Mouse (Mus musculus) forebrain, embryonic 16.5 days (tissue): ENCODE data around the gene Defb25. TPM values are rescaled to one million over a fixed set of nuclear protein-coding genes. Genes with fewer than 3 reads are reported as not detected.

Experiments used
- ATAC-seq: fragments of 200-750 bp; cut with Nextera tagmentation; 2 replicates; pipeline ENCODE4 v1.8.0; 2017; ENCODE audit warnings: mild to moderate bottlenecking, moderate library complexity
- H3K27ac ChIP-seq: fragments of 300-500 bp; sonication (generic); 2 replicates; pipeline ENCODE4 v1.5.1; 2014; ENCODE audit warnings: low read length, control low read depth
- H3K27me3 ChIP-seq: fragments of 300-500 bp; sonication (generic); replicated peaks from 2 replicates; pipeline ENCODE4 v1.6.1; 2014; ENCODE audit warnings: low read length; ENCODE audit not compliant: control insufficient read depth, insufficient read depth
- H3K36me3 ChIP-seq: fragments of 300-500 bp; sonication (generic); 2 replicates; pipeline ENCODE4 v1.6.1; 2014; ENCODE audit not compliant: control insufficient read depth, insufficient read depth
- H3K4me1 ChIP-seq: fragments of 300-500 bp; sonication (generic); replicated peaks from 2 replicates; pipeline ENCODE4 v1.6.1; 2014; ENCODE audit warnings: low read length; ENCODE audit not compliant: control insufficient read depth, insufficient read depth
- H3K4me2 ChIP-seq: fragments of 300-500 bp; sonication (generic); 2 replicates; pipeline ENCODE4 v1.6.1; 2014; ENCODE audit warnings: mild to moderate bottlenecking, low read length, control low read depth
- H3K4me3 ChIP-seq: fragments of 300-500 bp; sonication (generic); replicated peaks from 2 replicates; pipeline ENCODE4 v1.5.1; 2014; ENCODE audit warnings: mild to moderate bottlenecking, low read length, control low read depth
- H3K9ac ChIP-seq: fragments of 300-500 bp; sonication (generic); replicated peaks from 2 replicates; pipeline ENCODE4 v1.6.1; 2014; ENCODE audit warnings: low read depth, low read length, control low read depth
- H3K9me3 ChIP-seq: fragments of 300-500 bp; sonication (generic); 2 replicates; pipeline ENCODE4 v1.6.1; 2016; ENCODE audit warnings: low read length; ENCODE audit not compliant: control insufficient read depth
- WGBS: fragments of 180-500 bp; shearing (Covaris S2); extraction: QIAGEN DNeasy Blood & Tissue Kit; methylation state at CpG from one replicate; pipeline ENCODE4 v1.1.7; 2014; 5-methylcytosine and 5-hydroxymethylcytosine counted together
- polyA plus RNA-seq: library from polyadenylated mRNA; unstranded; fragments of >200 nt; fragmentation: Nextera tagmentation; extraction: Ambion mirVana; gene quantifications from 2 replicates; pipeline ENCODE4 v1.2.1, GENCODE M21; 2015

Defb25 gene
- polyA plus RNA-seq, 1 experiment from 2014 or later: not detected

DNA sequence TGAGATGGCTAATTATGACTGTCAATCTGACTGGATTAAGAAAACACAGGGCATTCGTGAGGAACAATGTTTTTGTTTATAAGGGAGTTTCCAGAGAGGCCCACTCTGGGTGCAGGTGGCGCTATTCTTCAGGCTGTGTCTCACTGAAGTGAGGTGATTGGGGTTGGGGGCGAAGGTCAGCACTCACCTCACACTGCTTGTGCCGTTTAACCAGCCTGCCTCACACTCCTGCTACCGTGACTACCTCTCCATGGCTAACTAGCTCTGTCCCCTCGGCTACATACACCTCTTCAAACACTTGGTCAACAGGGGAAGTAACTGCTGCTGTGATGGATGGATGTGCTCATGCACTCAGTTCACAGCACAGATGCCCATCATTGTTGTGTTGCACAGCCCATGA is 33.8 kb downstream of the Defb25 start:
- WGBS: 27% methylated on average over 6 of the region's 6 CpGs
- ATAC-seq: no peak
- Histone ChIP-seq H3K4me3 (no peak overlapping the region), H3K27ac (no peak overlapping the region), H3K4me2 (no peak overlapping the region), H3K9ac (no peak overlapping the region), H3K27me3 (no peaks in the 10 kb centered on the region), H3K4me1 (no peaks in the 10 kb centered on the region), H3K36me3 (no peaks in the 10 kb centered on the region), H3K9me3 (no peaks in the 10 kb centered on the region)

DNA sequence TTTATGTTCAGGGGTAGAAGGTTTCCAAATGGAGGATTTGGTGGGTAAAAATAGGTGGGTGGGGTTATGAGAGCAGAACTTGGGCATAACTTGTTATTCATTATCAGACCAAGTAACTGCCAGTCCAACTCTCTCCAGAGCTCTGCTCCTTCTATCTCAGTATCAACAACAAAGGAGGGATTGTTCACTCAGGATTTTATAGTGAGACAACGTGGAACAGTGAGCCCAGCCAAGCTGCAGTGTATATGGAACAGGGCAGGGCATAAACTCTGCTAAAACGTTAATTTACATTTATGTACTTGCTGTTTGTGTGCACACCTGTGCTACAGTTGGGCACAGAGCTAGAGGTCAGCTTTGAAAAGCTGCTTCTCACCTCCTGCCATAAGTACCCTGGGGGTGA is 34.4 kb downstream of the Defb25 start:
- no peak for ATAC-seq
- 28% methylated on average over 2 of the region's 2 CpGs for WGBS
- H3K9ac ChIP-seq: no peak overlapping the region
- no peaks in the 10 kb centered on the region for H3K9me3 ChIP-seq
- H3K4me1 ChIP-seq: no peaks in the 10 kb centered on the region
- H3K4me3 ChIP-seq: no peak overlapping the region
- H3K27ac ChIP-seq: no peak overlapping the region
- no peak overlapping the region for H3K4me2 ChIP-seq
- H3K27me3 ChIP-seq: no peaks in the 10 kb centered on the region
- no peaks in the 10 kb centered on the region for H3K36me3 ChIP-seq

GRCm38 (mm10) chr2:152586926-152587560 is 35.8 kb downstream of the Defb25 start:
- H3K4me2 ChIP-seq: no peak overlapping the region
- H3K27ac ChIP-seq: no peak overlapping the region
- 81% methylated on average over 4 of the region's 4 CpGs for WGBS
- no peak overlapping the region for H3K9ac ChIP-seq
- no peaks in the 10 kb centered on the region for H3K4me1 ChIP-seq
- ATAC-seq: no peak
- no peaks in the 10 kb centered on the region for H3K36me3 ChIP-seq
- H3K4me3 ChIP-seq: no peak overlapping the region
- no peaks in the 10 kb centered on the region for H3K27me3 ChIP-seq
- no peaks in the 10 kb centered on the region for H3K9me3 ChIP-seq

- H3K4me3 ChIP-seq: no peak overlapping the region
- H3K9me3 ChIP-seq: no peaks in the 10 kb centered on the region
- H3K36me3 ChIP-seq: no peaks in the 10 kb centered on the region
- WGBS: 91% methylated on average over 11 of the region's 11 CpGs
- no peak overlapping the region for H3K4me2 ChIP-seq
- no peaks in the 10 kb centered on the region for H3K4me1 ChIP-seq
- no peaks in the 10 kb centered on the region for H3K27me3 ChIP-seq
- no peak overlapping the region for H3K9ac ChIP-seq
- ATAC-seq: no peak
- H3K27ac ChIP-seq: no peak overlapping the region
Observed at GRCm38 (mm10) chr2:152580612-152581011, 42.2 kb downstream of the Defb25 start.

DNA sequence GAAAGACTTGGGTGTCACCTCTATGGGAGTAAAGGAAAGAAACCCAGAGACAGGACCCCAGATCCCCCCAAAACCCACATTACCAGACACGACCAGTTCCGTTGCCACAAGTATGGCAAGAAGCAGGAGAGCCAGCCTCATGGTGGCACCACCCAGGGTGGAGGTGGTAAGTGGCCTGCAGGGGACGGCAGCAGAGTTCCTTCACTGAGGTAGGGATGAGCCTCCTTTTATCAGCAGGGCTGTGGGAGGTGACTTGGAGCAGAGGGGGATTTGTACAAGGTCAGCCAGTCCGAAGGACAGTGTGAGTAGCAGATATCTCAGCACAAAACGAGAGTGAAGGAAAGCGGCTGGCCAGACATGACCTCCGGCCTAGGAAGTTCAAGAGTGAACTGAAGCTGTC is 42.7 kb downstream of the Defb25 start, which contains the start of gene Defb19:
Gene Defb19 (minus strand): TSS at position 206 of the 400 bp plus-strand sequence.
- Histone ChIP-seq H3K9me3 (no peaks in the 10 kb centered on the region), H3K4me1 (no peaks in the 10 kb centered on the region), H3K4me3 (no peak within 1 kb of the TSS), H3K9ac (no peak within 1 kb of the TSS), H3K27me3 (no peaks in the 10 kb centered on the region), H3K27ac (no peak within 1 kb of the TSS), H3K36me3 (no peaks in the 10 kb centered on the region), H3K4me2 (no peak within 1 kb of the TSS)
- 79% methylated on average over 7 of the region's 7 CpGs for WGBS
- ATAC-seq: no peak

DNA sequence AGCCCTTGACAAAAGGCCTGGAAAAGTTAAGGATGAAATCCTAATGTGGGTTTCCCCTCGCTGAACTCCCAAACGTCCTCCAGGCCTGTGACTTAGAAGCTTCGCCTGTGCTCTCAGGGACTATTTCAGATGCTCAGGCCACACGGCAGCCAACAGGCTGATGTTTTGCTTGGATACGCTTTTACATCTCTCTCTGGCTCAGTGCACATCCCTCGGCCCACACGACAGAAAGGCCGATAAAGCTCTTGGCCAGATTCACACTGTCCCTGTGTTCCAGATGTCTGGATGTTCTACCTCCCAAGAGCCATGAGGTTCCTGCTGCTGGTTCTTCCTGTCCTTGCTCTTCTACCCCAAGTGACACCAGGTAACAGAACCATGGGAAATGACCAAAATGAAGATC is 49.4 kb downstream of the Defb25 start:
- 88% methylated on average over 8 of the region's 8 CpGs for WGBS
- Histone ChIP-seq H3K9ac (no peak overlapping the region), H3K4me1 (no peaks in the 10 kb centered on the region), H3K4me2 (no peak overlapping the region), H3K27ac (no peak overlapping the region), H3K4me3 (no peak overlapping the region), H3K9me3 (no peaks in the 10 kb centered on the region), H3K36me3 (no peaks in the 10 kb centered on the region), H3K27me3 (no peaks in the 10 kb centered on the region)
- ATAC-seq: no peak

Other genes with a start within 250 kb of the Defb25 start
- gene Nrsn2, start 246.4 kb downstream of the Defb25 start, polyA plus RNA-seq: 10.5 and 22.6 TPM in 2 replicates
- gene Sox12, start 225.0 kb downstream of the Defb25 start, polyA plus RNA-seq: 15.8 and 16.8 TPM in 2 replicates
- 13.3 and 14.1 TPM in 2 replicates for gene Zcchc3, start 208.0 kb downstream of the Defb25 start, polyA plus RNA-seq
- 1.4 and 1.9 TPM in 2 replicates for gene 6820408C15Rik, start 207.5 kb downstream of the Defb25 start, polyA plus RNA-seq
- gene Defb23, start 158.4 kb downstream of the Defb25 start, polyA plus RNA-seq: not detected in 2 replicates
- gene Defb20, start 146.0 kb downstream of the Defb25 start, polyA plus RNA-seq: not detected in 2 replicates
- not detected in 2 replicates for gene Defb22, start 132.9 kb downstream of the Defb25 start, polyA plus RNA-seq
- not detected in 2 replicates for gene Defb26, start 111.4 kb downstream of the Defb25 start, polyA plus RNA-seq
- gene Defb28, start 104.8 kb downstream of the Defb25 start, polyA plus RNA-seq: not detected in 2 replicates
- gene Defb29, start 83.0 kb downstream of the Defb25 start, polyA plus RNA-seq: not detected in 2 replicates
- not detected in 2 replicates for gene Gm17416, start 53.7 kb downstream of the Defb25 start, polyA plus RNA-seq
- gene Defb21, start 50.3 kb downstream of the Defb25 start, polyA plus RNA-seq: not detected in 2 replicates
- gene Defb19, start 42.7 kb downstream of the Defb25 start, polyA plus RNA-seq: not detected in 2 replicates
- not detected in 2 replicates for gene Defb45, start 23.7 kb downstream of the Defb25 start, polyA plus RNA-seq
- gene Defb36, start 18.7 kb downstream of the Defb25 start, polyA plus RNA-seq: not detected in 2 replicates
- 0.32 and 0.67 TPM in 2 replicates for gene Rem1, start 3.9 kb upstream of the Defb25 start, polyA plus RNA-seq
- gene H13, start 46.4 kb upstream of the Defb25 start, polyA plus RNA-seq: 173 and 174 TPM in 2 replicates
- gene Mcts2, start 64.0 kb upstream of the Defb25 start, polyA plus RNA-seq: 29.3 and 32.8 TPM in 2 replicates
- gene Id1, start 113.2 kb upstream of the Defb25 start, polyA plus RNA-seq: 22.3 and 26.0 TPM in 2 replicates
- gene Cox4i2, start 131.1 kb upstream of the Defb25 start, polyA plus RNA-seq: 4.7 and 6.0 TPM in 2 replicates
- gene Bcl2l1, start 208.7 kb upstream of the Defb25 start, polyA plus RNA-seq: 176 and 188 TPM in 2 replicates
- gene Tpx2, start 224.9 kb upstream of the Defb25 start, polyA plus RNA-seq: 40.0 and 49.6 TPM in 2 replicates